Mouse (Mus musculus): ENCODE data around the gene Cdk17.
A peak's percentile ranks its signal among the peaks of the same experiment; 100 is the strongest.
"Not testable (repeated sequence)": the region's sequence is repeated elsewhere in the genome, so short reads cannot be mapped to it uniquely, and the experiment has no call there.

The Cdk17 gene

DNA sequence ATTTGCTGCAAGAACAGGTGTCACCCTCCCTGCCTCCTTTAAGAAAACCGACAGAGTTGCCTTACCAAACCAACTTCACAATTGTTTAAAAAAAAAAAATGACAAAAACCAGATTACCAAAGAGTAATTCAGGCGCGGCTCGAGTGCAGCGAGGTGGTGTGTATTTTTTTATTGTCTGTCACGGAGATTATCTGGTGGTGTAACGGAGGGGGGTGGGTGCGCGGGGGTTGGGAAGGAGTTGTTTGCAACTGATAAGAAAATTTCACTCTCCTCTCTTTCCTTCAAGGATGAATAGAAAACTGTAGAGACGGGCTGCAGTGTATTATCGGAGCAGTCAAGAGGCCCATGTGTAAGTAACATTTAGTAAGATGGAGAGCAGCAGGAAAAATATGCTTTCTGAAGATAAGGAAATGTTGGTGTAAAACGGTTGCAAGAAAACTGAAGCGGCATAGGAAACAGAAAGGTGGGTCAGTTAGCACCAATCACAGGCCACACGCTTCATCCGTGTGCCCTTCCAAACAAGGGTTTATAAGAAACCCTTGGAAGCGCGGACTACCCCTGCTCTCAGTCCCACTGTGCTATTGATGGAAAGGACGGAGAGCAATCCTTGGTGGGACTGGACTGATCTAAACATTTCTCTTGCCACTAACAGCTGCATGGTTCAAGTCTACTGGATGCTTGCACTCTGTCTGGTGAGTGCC lies 17.2 kb upstream of the Cdk17 start:
- no peak for DNase-seq

- DNase-seq, result no peak
Observed at GRCm38 (mm10) chr10:93143986-93144314, 16.7 kb upstream of the Cdk17 start.

GRCm38 (mm10) chr10:93144579-93144978 lies 16.1 kb upstream of the Cdk17 start:
- no peak for DNase-seq

GRCm38 (mm10) chr10:93145088-93145487 lies 15.6 kb upstream of the Cdk17 start:
- DNase-seq, result no peak

DNA sequence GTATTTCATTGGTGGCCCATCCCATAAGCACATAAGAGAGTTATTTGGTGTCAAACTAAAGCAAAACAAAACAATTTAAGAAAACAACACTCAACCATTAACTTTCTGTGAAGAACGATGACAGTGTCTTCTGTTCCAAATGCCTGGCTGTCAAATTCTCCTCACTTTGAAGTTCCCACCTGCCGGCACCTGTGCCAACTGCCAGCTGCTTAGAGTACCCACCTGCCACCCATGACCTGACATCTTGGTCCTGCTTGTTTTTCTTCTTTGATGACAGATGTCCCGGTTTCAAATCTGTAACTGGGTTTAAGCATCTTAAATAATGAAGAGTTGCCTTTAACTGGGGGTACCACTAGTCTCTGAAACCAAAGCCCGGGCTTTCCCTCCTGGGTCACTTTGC lies 14.1 kb upstream of the Cdk17 start:
- no peak for DNase-seq

DNA sequence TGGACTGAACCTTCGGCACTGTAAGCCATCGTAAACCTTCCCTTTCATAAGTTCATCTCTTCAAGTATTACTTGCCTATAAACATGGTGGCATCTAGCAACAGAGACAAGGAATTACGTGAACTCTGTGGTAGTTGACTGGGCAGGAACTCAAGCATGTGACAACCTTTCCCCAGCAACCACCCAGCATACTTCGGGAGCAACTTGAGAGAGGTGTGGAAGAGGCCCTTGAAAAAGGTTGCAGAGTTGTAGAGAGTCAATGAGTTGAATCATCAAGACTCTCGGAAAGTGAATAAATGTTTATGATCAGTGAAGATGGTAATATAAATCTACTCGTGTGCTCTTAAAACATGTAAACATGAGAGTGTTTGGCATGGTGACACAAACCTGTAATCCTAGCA lies 13.0 kb upstream of the Cdk17 start:
- no peak for DNase-seq

DNA sequence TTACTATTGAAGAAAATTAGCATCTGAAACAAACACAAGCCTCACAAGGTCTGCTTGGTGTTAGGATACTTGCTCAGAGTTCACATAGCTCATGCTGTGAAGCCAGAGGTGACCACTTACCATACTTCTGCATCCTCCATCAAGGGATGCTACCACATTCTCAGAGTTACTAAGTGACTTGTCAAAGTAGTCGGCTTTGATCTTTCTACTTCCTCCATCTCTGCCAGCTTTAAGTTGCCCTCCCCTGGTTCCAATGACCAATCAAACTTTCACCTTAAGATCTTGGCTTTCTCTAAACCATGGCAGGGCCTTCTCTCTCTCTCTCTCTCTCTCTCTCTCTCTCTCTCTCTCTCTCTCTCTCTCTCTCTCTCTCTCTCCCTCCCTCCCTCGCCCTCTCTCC lies 11.1 kb upstream of the Cdk17 start:
- no peak for DNase-seq

- DNase-seq, result no peak
Observed at GRCm38 (mm10) chr10:93151775-93152174, 8.9 kb upstream of the Cdk17 start.

- DNase-seq, result no peak
Observed at GRCm38 (mm10) chr10:93152698-93153097, 8.0 kb upstream of the Cdk17 start.

- DNase-seq, result not testable (repeated sequence)
Observed at GRCm38 (mm10) chr10:93153404-93153803, 7.3 kb upstream of the Cdk17 start.

DNA sequence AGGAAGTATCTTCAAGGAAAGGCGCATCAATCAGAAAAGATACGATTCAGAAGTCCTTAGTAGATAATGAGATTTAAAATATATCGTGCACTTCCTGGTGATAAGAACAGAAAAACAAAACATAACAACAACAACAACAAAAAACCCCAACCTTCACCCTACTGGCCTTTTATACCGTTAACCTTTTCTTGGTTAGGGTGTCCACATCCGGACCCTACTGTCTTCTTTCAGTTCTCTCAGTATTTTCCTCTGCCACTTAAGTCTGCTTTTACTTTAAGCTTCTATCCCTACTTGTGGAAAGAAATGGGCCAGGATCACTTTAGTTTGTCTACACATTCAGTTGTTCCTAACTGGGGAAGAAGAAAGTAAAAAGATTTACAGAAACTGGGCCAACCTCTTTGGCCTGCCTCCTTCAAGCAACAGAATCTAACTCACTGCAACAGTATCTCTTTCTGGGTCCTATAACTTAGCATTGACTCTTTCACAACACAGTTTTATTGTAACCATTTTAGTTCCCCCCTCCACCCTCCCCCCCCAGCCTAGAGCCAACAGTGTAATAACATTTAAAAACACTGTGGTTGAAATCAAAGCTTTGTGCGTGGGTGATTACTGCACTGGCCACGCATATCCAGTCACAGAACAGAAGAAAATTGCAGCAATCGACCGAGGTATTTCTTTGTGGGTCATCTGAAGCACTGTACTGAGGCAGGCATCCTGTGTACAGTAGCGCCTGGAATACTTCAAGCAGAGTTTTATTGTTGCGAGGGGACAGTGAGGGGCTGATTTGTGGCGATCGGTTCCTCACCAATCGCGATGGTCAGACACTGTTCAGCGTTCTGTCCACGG lies 801 bp upstream of the Cdk17 start:
- no peak for DNase-seq

DNA sequence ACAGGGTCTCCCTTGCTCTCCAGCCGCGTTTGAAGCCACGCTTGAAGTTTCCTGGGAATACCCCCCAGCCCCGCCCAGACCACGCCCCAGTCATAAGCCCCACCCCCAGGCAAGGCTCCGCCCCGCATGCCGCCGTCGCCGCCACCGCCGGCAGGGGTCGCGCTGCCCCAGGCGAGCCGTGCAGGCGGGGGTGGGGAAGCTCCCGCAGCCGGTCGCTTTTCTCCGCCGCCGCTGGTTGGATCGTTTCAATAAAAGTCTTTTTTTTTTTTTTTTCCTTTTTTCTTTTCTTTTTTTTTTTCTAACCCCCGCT lies 223 bp upstream of the Cdk17 start:
- DNase-seq, result peak; percentile 86 to 87

GRCm38 (mm10) chr10:93161511-93162275 lies 1.0 kb downstream of the Cdk17 start:
- peak; percentile 57 to 74 for DNase-seq

DNA sequence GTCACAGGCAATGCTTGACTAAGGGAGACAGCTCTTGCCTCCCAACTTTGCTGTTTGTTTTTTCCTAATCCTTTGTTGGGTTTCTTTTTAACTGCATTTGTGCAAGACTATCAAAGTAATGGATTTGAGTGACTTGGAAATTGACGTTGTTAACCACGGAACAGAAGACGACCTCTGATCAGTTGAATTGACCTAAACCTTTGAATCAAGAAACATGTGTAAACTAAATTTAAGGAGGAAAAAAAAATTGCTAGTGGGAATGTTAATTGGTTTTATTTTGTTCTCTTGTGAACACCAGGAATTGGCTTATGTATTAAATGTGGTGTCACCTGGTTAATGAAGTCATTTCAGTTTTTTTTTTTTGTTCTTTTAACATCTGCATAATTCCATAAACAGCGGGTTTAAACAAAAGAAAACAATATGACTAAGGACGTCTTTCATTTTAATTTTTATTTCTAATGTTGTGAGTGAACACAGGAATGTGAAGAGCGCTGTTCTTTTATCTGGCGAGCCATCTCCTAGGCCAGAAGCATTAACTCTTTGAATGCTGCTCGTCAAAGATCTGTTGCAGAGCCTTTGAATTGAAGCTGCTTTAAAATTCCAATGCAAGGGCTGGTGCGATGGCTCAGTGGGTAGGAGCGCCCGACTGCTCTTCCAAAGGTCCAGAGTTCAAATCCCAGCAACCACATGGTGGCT lies 1.7 kb downstream of the Cdk17 start:
- DNase-seq, result no peak

DNA sequence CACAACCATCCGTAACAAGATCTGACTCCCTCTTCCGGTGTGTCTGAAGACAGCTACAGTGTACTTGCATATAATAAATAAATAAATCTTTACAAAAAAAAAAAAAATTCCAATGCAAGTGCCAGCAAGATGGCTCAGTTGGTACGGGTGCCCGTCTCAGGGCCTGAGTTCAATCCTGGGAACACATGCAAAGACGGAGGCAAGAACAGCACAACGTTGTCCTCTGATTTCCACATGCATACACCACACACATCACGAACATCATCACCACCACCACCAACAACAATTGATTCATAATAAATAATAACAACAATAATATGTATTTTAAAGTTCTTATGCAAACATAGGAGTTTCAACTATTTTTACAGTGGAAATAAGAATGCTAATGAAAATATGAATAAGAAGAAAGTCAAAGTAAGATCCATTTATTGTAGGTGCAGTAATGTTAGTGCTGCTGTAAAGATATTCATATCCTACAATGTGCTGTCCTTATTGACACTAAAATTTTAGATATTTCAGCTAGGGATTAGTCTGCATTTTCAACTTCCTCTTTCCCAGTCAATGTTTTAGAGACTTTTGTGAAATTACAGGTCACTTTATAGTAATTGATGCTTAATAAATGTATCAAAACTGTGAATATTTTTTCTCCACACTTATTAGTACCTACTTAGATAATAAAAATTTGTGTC lies 2.4 kb downstream of the Cdk17 start:
- DNase-seq, result no peak

DNA sequence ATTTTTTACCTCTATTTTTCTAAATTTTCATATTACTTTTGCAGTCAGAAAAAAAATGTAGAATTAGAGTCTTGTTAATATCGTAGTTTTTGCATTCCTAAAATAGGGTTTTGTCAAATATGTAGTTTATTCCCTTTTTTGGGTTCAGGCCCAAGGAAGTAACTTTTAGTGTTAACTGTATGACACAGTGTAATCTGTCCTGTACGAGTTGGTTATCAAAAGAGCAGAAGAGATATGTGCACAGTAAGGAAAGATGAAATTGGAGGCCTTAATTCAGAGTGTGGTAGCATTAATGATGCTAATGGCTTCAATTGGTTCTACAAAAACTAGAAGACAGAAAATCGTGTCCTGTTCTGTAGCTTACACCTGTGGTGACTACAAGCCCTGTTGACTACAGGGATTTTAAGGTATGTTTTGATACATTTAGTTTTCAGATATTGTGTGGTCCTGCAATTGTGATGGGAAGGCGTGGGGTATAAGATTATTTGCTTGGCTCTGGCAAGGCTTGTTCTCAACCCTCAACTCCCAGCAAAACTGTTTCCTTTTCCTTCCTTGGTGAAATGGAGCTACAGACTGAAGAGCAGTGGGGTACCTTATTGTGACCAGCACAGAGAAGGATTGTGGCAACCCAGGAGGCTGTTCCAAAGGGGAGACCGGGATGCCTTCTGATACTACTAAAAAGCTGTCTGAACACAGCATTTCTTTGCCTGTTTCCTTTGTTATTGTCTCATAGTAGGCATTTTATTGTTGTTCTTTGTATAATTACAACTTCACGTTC lies 3.2 kb downstream of the Cdk17 start:
- no peak for DNase-seq

GRCm38 (mm10) chr10:93165416-93166381 lies 5.0 kb downstream of the Cdk17 start:
- DNase-seq, result no peak

DNA sequence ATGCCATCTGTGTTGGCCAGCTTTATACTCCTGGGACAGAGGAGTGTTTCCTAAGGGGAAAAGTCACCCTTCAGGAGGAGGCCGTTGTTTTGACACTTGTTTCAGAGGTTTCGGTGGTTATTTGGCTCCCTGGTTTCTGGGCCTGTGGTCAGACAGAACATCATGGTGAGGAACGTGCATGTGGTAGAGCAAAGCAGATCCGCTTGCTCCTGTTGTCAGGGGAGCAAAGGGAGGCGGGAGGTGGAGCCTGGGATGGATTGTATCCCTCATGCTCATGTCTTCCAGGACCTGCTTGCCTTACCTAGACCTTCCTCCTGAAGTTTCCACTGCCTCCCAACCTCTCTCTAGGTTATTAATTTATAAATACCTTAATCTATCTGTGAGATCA lies 5.7 kb downstream of the Cdk17 start:
- peak in 1 of 2 experiments; percentile 51 for DNase-seq

GRCm38 (mm10) chr10:93167311-93167710 lies 6.6 kb downstream of the Cdk17 start:
- DNase-seq, result no peak

DNA sequence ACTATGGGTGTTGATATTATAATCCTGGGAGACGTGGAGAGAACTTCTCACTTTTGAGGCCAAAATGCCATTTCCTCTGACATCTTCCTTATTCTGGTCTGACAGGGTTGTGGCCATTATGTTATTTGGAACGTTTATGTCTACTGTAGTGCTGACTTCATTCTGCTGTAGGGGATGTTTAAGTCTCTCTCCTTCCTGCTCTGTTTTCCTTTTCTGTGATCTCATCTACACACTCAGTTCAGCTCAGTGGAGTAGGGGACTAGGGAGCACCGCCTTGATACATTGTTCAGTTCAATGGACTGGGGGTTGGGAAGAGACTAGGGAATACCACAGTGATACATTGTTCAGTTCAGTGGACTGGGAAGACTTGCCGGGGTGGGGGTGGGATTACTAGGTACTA lies 7.4 kb downstream of the Cdk17 start:
- no peak for DNase-seq

All from kidney, postnatal 25 days (tissue).